Mouse (Mus musculus): ENCODE data around the gene Atp5j.

DNA sequence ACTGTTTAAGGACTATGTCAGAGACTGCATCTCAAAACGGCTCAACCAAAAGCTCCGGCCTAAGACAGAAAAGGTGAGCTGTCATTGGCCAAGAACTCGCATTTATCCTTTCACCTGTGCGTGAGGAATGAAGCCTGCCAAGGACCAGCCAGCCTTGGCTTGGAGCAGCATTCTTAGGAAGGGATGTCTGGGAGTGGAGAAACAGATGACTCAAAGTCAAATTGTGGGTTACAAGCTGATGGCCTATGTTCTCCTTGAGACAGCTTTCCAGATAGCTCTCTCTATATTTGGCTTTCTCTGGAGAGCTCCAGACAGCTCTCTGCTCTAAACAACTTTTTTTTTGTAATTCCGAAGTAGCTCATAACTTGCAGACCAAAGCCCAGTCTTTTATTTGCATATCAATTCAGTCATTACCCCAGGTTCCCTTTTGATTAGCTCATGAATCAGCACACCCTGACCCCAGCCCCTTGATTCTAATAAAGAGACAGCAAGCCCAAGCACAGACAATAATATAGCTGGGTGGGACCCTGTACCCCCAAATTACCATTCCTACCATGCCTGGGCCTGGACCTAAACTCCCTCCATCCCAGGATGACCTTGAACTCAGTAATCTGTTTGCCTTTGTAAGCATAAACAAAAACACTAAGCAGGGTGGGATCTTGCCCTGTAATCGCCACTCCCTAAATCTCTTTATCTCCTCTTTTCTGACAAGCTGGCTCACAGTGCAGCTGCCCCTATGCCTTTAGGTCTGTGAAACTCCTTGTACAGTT, 56.4 kb downstream of the Atp5j start:
- TF ChIP-seq CTCF (IDR thresholded peaks at IDR 0.05; ENCODE audit: low read depth) (no peak), EP300 (IDR thresholded peaks at IDR 0.05; ENCODE audit: low read depth) (no peak)
